Mouse (Mus musculus): ENCODE results near the gene Wwp2. TPM values are rescaled to one million over a fixed set of nuclear protein-coding genes. Genes with fewer than 3 reads are reported as not detected.

The Wwp2 gene
- polyA plus RNA-seq, 1 experiment from 2014 or later = 176 TPM

DNA sequence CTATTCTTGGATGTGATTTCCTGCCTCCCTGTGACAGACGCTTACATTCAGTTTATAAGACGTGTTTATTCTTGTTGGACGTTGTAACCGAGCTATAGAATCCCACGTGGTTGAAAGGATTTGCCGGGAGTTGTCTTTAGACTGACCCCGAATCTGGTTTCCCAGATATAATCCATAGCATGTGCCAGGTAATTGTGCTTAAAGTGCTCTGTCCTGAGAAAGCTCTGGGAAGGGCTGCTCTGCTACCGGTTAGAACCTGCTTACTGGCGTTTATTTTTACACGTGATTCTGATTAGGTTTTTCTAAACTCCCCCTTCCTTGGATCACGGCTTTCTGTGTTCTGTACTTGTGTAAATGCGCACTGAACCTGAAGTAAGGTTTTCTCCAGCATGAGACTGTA lies 38.5 kb upstream of the Wwp2 start:
- Histone ChIP-seq H3K27ac (replicated peaks; ENCODE audit: low read depth, low read length) (peak overlapping the region; percentile 5; the same call in 1 of the 2 replicates), H3K4me3 (ENCODE audit: low read depth, low read length) (no peak overlapping the region), H3K27me3 (ENCODE audit: control insufficient read depth, insufficient read depth, low read length) (no peaks in the 10 kb centered on the region), H3K36me3 (ENCODE audit: control insufficient read depth, insufficient read depth, low read length) (no peaks in the 10 kb centered on the region), H3K4me1 (ENCODE audit: control insufficient read depth, insufficient read depth, low read length) (peaks cover 18% of the 10 kb centered on the region), H3K9ac (ENCODE audit: low read length) (no peak overlapping the region), H3K9me3 (ENCODE audit: control insufficient read depth, low read length) (no peaks in the 10 kb centered on the region), H3K4me2 (ENCODE audit: low read depth, severe bottlenecking) (no peak overlapping the region)
- DNase-seq (ENCODE audit: low spot score) = peak; percentile 32
- WGBS = 36% methylated on average over 12 of the region's 12 CpGs
- ATAC-seq (ENCODE audit: insufficient number of reproducible peaks, low FRiP score, low TSS enrichment, low read depth) = no peak

DNA sequence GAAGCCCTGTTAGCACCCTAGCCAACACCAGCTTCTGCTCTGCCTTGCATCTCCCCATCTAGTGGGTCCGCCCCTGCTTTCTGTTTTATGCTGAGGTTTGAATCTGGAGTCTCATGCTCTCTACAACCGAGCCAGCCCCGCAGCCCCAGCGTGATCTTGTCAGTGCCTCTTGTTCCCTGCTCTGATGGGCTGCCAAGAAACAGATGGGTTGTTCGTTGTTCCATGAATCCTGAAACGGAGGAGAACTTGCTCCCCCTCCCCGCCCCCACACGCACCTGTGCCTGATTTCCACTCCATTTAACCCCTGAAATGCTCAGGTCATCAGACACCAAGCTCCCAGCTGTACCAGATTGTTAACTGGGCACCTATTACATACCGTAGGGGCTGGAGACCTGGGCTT lies 36.7 kb upstream of the Wwp2 start:
- Histone ChIP-seq H3K4me1 (ENCODE audit: control insufficient read depth, insufficient read depth, low read length) (peaks cover 22% of the 10 kb centered on the region), H3K27ac (replicated peaks; ENCODE audit: low read depth, low read length) (no peak overlapping the region)
- 26% methylated on average over 9 of the region's 9 CpGs for WGBS

DNA sequence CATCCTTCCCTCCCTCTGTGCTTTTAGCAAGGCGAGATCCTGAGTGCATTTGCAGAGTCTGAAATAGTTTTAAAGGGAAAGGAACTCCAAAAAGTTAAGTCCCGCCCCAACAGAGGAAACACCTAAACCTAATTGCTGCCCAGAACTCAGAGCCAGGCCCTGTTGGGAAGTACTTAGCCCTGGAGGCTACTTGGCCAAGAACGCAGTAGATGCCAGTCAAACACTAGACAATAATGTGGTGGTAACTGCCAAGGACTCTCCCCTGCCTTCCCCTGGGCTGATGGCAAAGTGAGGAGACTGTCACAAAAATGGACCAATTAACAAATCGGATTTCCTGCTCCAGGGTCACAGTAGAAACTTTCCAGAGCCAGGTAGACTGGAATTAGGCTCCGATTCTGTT lies 34.3 kb upstream of the Wwp2 start:
- H3K4me1 ChIP-seq (ENCODE audit: control insufficient read depth, insufficient read depth, low read length) = peaks cover 19% of the 10 kb centered on the region
- no peaks in the 10 kb centered on the region for H3K36me3 ChIP-seq (ENCODE audit: control insufficient read depth, insufficient read depth, low read length)
- WGBS = 75% methylated on average over 5 of the region's 5 CpGs
- H3K27ac ChIP-seq (replicated peaks; ENCODE audit: low read depth, low read length) = no peak overlapping the region
- H3K4me3 ChIP-seq (ENCODE audit: low read depth, low read length) = no peak overlapping the region
- no peak overlapping the region for H3K9ac ChIP-seq (ENCODE audit: low read length)
- ATAC-seq (ENCODE audit: insufficient number of reproducible peaks, low FRiP score, low TSS enrichment, low read depth) (no peak), DNase-seq (ENCODE audit: low spot score) (no peak)
- no peaks in the 10 kb centered on the region for H3K9me3 ChIP-seq (ENCODE audit: control insufficient read depth, low read length)
- H3K4me2 ChIP-seq (ENCODE audit: low read depth, severe bottlenecking) = no peak overlapping the region
- H3K27me3 ChIP-seq (ENCODE audit: control insufficient read depth, insufficient read depth, low read length) = no peaks in the 10 kb centered on the region

More for the DNA sequence above, 36.7 kb upstream of the Wwp2 start:
- Histone ChIP-seq H3K9ac (ENCODE audit: low read length) (no peak overlapping the region), H3K9me3 (ENCODE audit: control insufficient read depth, low read length) (no peaks in the 10 kb centered on the region), H3K4me3 (ENCODE audit: low read depth, low read length) (no peak overlapping the region), H3K27me3 (ENCODE audit: control insufficient read depth, insufficient read depth, low read length) (no peaks in the 10 kb centered on the region), H3K36me3 (ENCODE audit: control insufficient read depth, insufficient read depth, low read length) (no peaks in the 10 kb centered on the region), H3K4me2 (ENCODE audit: low read depth, severe bottlenecking) (no peak overlapping the region)
- DNase-seq (ENCODE audit: low spot score) (peak; percentile 34), ATAC-seq (ENCODE audit: insufficient number of reproducible peaks, low FRiP score, low TSS enrichment, low read depth) (no peak)

DNA sequence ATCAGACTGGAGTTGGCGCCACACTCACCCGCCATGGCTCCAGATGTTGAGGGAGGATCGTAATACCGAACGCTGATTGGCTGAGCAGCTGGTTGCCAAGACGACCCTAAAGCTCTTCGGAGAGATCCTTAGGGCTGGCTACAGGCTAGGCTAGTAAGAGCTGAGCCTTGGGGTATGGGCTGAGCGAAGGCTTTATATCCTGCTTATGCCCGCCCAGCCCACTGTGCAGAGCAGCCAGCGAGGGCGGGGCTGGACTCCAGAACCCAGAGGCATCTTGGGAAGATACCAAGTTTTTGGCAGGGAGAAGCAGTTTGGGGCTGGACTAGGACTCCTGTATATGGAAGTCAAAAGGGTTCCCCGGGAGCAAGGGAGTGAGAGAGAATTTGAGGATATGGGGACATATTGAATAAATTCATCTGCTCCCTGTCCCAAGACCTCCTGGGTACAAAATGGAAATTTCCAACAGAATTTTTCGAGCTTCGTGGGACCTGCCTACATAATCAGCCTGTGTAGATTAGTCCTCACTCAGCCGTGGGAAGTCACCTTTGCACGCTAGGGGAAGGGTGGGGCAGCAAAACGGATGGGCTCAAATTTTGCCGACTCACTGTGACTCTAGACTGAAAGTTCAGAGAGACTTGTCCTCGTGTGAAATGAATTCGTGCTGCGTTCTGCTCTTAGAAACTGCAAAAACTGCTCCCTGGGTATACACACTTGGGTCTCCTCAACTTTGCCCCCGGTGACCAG lies 33.0 kb upstream of the Wwp2 start, which contains the start of gene Nqo1:
TSS of gene Nqo1 (minus strand) at position 169 of the 744 bp plus-strand sequence.
- H3K36me3 ChIP-seq (ENCODE audit: control insufficient read depth, insufficient read depth, low read length) = no peaks in the 10 kb centered on the region
- WGBS = 14% methylated on average over 22 of the region's 22 CpGs

DNA sequence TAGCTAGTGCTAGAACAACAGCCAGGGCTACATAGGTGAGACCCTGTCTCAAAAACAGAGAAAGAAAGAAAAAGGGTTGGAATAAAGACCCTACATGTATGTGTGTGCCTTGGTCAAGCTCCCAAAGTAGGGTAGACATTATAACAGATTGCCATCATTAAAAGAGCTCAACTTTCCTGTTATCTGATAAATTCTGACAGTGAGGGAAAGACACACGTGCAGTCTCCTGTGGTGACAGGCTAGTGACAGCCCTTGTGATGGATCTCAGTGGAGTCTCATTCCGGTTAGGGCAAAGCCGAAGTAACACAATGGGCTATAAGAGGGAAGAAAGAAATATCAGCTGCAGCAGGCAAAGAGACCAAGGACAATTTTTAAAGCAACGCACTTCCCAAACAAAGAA lies 32.1 kb upstream of the Wwp2 start:
- Histone ChIP-seq H3K9me3 (ENCODE audit: control insufficient read depth, low read length) (no peaks in the 10 kb centered on the region), H3K4me2 (ENCODE audit: low read depth, severe bottlenecking) (no peak overlapping the region), H3K27me3 (ENCODE audit: control insufficient read depth, insufficient read depth, low read length) (no peaks in the 10 kb centered on the region), H3K36me3 (ENCODE audit: control insufficient read depth, insufficient read depth, low read length) (no peaks in the 10 kb centered on the region), H3K9ac (ENCODE audit: low read length) (no peak overlapping the region), H3K4me3 (ENCODE audit: low read depth, low read length) (no peak overlapping the region), H3K27ac (replicated peaks; ENCODE audit: low read depth, low read length) (no peak overlapping the region), H3K4me1 (ENCODE audit: control insufficient read depth, insufficient read depth, low read length) (peaks cover 8% of the 10 kb centered on the region)
- WGBS = 80% methylated on average over 4 of the region's 4 CpGs
- ATAC-seq (ENCODE audit: insufficient number of reproducible peaks, low FRiP score, low TSS enrichment, low read depth) = no peak
- DNase-seq (ENCODE audit: low spot score) = no peak

More for the DNA sequence above, 33.0 kb upstream of the Wwp2 start, which contains the start of gene Nqo1:
- H3K9me3 ChIP-seq (ENCODE audit: control insufficient read depth, low read length) = no peaks in the 10 kb centered on the region
- DNase-seq (ENCODE audit: low spot score) (peak; percentile 89), ATAC-seq (ENCODE audit: insufficient number of reproducible peaks, low FRiP score, low TSS enrichment, low read depth) (peak; percentile 96)
- H3K4me2 ChIP-seq (ENCODE audit: low read depth, severe bottlenecking) = peak within 1 kb of the TSS; percentile 48
- H3K9ac ChIP-seq (ENCODE audit: low read length) = peak within 1 kb of the TSS; percentile 45; the same call in 1 of the 2 replicates
- peaks cover 9% of the 10 kb centered on the region for H3K4me1 ChIP-seq (ENCODE audit: control insufficient read depth, insufficient read depth, low read length)
- no peaks in the 10 kb centered on the region for H3K27me3 ChIP-seq (ENCODE audit: control insufficient read depth, insufficient read depth, low read length)
- peak within 1 kb of the TSS; percentile 30 for H3K4me3 ChIP-seq (ENCODE audit: low read depth, low read length)
- peak within 1 kb of the TSS; percentile 82 for H3K27ac ChIP-seq (replicated peaks; ENCODE audit: low read depth, low read length)

DNA sequence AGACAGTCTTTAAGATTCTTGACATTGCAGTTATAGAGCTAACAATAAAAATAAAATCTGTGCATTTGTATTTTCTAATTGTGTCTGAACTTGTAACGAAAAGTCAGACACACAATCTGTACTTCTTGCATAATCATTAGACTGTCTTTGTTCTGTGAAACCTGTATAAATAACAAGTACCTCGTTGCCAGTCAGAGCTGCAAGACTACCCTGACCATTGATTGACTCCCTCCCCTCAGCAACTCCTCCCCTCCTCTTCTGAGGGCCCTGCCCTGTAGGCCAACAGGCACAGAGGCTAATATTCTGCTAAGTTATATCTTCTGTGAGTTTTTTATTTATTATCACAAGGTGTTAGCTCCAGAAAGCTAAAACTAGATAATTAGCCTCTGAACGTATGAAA lies 30.2 kb upstream of the Wwp2 start:
- DNase-seq (ENCODE audit: low spot score) (no peak), ATAC-seq (ENCODE audit: insufficient number of reproducible peaks, low FRiP score, low TSS enrichment, low read depth) (no peak)
- no peak overlapping the region for H3K4me2 ChIP-seq (ENCODE audit: low read depth, severe bottlenecking)
- WGBS = 65% methylated on average over 3 of the region's 3 CpGs
- 0 out of 2 replicates have a peak, but pooled peaks cover 5% of the 10 kb centered on the region for H3K36me3 ChIP-seq (ENCODE audit: control insufficient read depth, insufficient read depth, low read length)
- no peak overlapping the region for H3K4me3 ChIP-seq (ENCODE audit: low read depth, low read length)
- H3K9me3 ChIP-seq (ENCODE audit: control insufficient read depth, low read length) = no peaks in the 10 kb centered on the region
- no peak overlapping the region for H3K9ac ChIP-seq (ENCODE audit: low read length)
- no peaks in the 10 kb centered on the region for H3K27me3 ChIP-seq (ENCODE audit: control insufficient read depth, insufficient read depth, low read length)
- H3K4me1 ChIP-seq (ENCODE audit: control insufficient read depth, insufficient read depth, low read length) = peaks cover 8% of the 10 kb centered on the region
- H3K27ac ChIP-seq (replicated peaks; ENCODE audit: low read depth, low read length) = no peak overlapping the region

DNA sequence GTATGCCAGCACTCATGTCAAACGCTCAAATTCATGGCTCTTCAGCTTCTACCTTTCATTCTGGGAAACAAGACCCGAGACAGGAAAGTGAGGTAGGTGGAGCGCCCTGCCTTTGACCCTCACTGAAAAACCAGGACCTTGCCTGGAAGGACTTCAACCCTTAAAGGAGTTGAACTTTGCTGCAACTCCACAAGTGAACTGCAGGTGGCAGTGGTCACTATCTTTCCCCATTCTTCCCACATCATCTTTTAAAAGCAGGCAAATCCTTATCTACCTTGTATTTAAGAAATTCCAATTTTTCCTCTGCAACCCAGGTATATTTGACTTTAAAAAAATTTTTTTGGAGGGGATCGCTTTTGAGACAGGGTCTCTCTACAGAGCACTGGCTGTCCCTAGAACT lies 24.8 kb upstream of the Wwp2 start:
- Histone ChIP-seq H3K36me3 (ENCODE audit: control insufficient read depth, insufficient read depth, low read length) (peaks cover 11% of the 10 kb centered on the region), H3K4me2 (ENCODE audit: low read depth, severe bottlenecking) (no peak overlapping the region), H3K4me3 (ENCODE audit: low read depth, low read length) (no peak overlapping the region), H3K27ac (replicated peaks; ENCODE audit: low read depth, low read length) (no peak overlapping the region), H3K4me1 (ENCODE audit: control insufficient read depth, insufficient read depth, low read length) (no peaks in the 10 kb centered on the region), H3K9ac (ENCODE audit: low read length) (no peak overlapping the region), H3K9me3 (ENCODE audit: control insufficient read depth, low read length) (no peaks in the 10 kb centered on the region), H3K27me3 (ENCODE audit: control insufficient read depth, insufficient read depth, low read length) (no peaks in the 10 kb centered on the region)
- 74% methylated on average over 4 of the region's 4 CpGs for WGBS
- no peak for ATAC-seq (ENCODE audit: insufficient number of reproducible peaks, low FRiP score, low TSS enrichment, low read depth)
- peak; percentile 57 for DNase-seq (ENCODE audit: low spot score)

DNA sequence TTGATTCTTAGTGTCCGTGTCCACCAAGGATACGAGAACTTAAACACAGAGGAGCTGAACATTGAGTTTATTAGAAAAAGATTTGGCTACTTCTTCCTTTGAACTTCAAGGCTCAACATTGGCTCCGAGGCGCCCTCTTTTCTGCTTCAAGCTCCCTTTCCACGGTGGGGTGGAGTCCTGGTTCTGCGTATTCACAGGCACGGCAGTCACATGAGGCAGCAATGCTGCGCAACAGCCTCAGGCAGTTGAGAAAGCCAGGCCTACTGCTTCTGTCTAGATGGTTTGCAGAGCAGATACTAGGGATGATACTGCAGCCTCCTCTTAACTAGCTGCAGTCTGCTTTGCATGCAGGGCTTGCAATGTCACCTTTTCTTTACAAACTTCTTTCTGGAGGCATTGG lies 23.6 kb upstream of the Wwp2 start:
- Histone ChIP-seq H3K27me3 (ENCODE audit: control insufficient read depth, insufficient read depth, low read length) (no peaks in the 10 kb centered on the region), H3K9me3 (ENCODE audit: control insufficient read depth, low read length) (no peaks in the 10 kb centered on the region), H3K4me1 (ENCODE audit: control insufficient read depth, insufficient read depth, low read length) (no peaks in the 10 kb centered on the region), H3K4me2 (ENCODE audit: low read depth, severe bottlenecking) (no peak overlapping the region), H3K27ac (replicated peaks; ENCODE audit: low read depth, low read length) (no peak overlapping the region), H3K9ac (ENCODE audit: low read length) (no peak overlapping the region), H3K36me3 (ENCODE audit: control insufficient read depth, insufficient read depth, low read length) (peaks cover 18% of the 10 kb centered on the region), H3K4me3 (ENCODE audit: low read depth, low read length) (no peak overlapping the region)
- WGBS = 87% methylated on average over 8 of the region's 8 CpGs
- ATAC-seq (ENCODE audit: insufficient number of reproducible peaks, low FRiP score, low TSS enrichment, low read depth) (no peak), DNase-seq (ENCODE audit: low spot score) (no peak)

Measured in limb, embryonic 11.5 days (tissue).